Mouse (Mus musculus) midbrain, embryonic 15.5 days (tissue): ENCODE data around the gene Iqschfp. TPM values are rescaled to one million over a fixed set of nuclear protein-coding genes. Genes with fewer than 3 reads are reported as not detected.
A peak's percentile ranks its signal among the peaks of the same experiment; 100 is the strongest.

Experiments used
- ATAC-seq: fragments of 200-750 bp; cut with Nextera tagmentation; replicated peaks from 2 replicates; pipeline ENCODE4 v1.8.0; 2017; ENCODE audit warnings: moderate TSS enrichment
- H3K27ac ChIP-seq: fragments of 300-500 bp; sonication (generic); 2 replicates; pipeline ENCODE4 v1.5.1; 2015; ENCODE audit warnings: mild to moderate bottlenecking, inconsistent platforms
- H3K27me3 ChIP-seq: fragments of 300-500 bp; sonication (generic); replicated peaks from 2 replicates; pipeline ENCODE4 v1.6.1; 2015; ENCODE audit warnings: inconsistent platforms
- H3K36me3 ChIP-seq: fragments of 300-500 bp; sonication (generic); replicated peaks from 2 replicates; pipeline ENCODE4 v1.6.1; 2015; ENCODE audit warnings: inconsistent platforms
- H3K4me1 ChIP-seq: fragments of 300-500 bp; sonication (generic); 2 replicates; pipeline ENCODE4 v1.6.1; 2015; ENCODE audit warnings: inconsistent platforms
- H3K4me2 ChIP-seq: fragments of 300-500 bp; sonication (generic); 2 replicates; pipeline ENCODE4 v1.6.1; 2015; ENCODE audit warnings: inconsistent platforms, mild to moderate bottlenecking, moderate library complexity
- H3K4me3 ChIP-seq: fragments of 300-500 bp; sonication (generic); 2 replicates; pipeline ENCODE4 v1.5.1; 2015; ENCODE audit warnings: mild to moderate bottlenecking, inconsistent platforms
- H3K9ac ChIP-seq: fragments of 300-500 bp; sonication (generic); 2 replicates; pipeline ENCODE4 v1.6.1; 2015; ENCODE audit warnings: mild to moderate bottlenecking, inconsistent platforms
- H3K9me3 ChIP-seq: fragments of 300-500 bp; sonication (generic); 2 replicates; pipeline ENCODE4 v1.6.1; 2016; ENCODE audit warnings: inconsistent platforms
- WGBS: fragments of 180-500 bp; shearing (Covaris S2); methylation state at CpG from one replicate; pipeline ENCODE4 v1.1.7; 2015; ENCODE audit warnings: mixed read lengths; 5-methylcytosine and 5-hydroxymethylcytosine counted together
- polyA plus RNA-seq: library from polyadenylated mRNA; unstranded; fragments of >200 nt; fragmentation: Nextera tagmentation; extraction: Ambion mirVana; gene quantifications from 2 replicates; pipeline ENCODE4 v1.2.1, GENCODE M21; 2015

Gene Iqschfp
- polyA plus RNA-seq, 1 experiment from 2014 or later, result 6.4 TPM

DNA sequence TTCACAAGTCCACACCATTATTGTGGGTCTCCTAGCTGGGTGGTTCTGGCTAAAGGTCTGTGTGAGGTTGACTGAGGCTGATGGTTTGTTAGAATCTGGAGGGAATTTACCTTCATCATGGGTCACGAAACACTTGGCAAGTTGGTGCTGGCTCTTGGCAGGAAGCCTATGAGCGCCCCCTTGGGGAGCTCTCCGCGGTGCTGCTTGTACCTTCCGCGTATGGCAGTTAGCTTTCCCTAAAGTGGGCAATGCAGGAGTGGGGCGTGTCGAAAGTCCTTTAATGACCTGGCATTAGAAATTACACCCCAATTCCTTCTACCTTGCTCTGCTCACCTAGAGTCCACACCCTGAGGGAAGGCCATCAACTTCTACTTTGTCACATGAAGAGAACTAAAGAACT, 295.4 kb downstream of the Iqschfp start:
- WGBS, result 63% methylated on average over 8 of the region's 8 CpGs

DNA sequence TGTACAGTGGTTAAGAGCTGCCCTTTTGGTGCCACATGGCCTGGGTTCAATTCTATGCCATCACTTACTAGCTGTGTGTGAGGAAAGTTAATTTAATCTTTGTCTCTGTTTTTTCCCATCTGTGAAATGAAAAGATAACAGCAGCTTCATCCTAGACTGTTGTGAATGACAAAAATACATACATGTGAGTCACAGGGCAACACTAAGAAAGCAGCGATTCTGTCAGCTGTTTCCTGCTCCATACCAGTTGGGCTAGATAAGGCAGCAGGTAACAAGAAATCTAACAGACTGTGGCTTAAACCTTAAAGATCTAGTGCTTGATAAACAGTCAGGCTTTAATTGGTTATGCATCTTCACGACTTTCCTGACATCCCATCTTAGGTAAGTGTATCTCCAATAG, 297.1 kb downstream of the Iqschfp start:
- no peak overlapping the region for H3K27ac ChIP-seq
- H3K27me3 ChIP-seq, result no peaks in the 10 kb centered on the region
- H3K4me3 ChIP-seq, result no peak overlapping the region
- 92% methylated on average over 2 of the region's 2 CpGs for WGBS
- H3K4me1 ChIP-seq, result no peaks in the 10 kb centered on the region
- no peak overlapping the region for H3K9ac ChIP-seq
- no peak overlapping the region for H3K4me2 ChIP-seq
- no peaks in the 10 kb centered on the region for H3K9me3 ChIP-seq
- ATAC-seq, result no peak
- H3K36me3 ChIP-seq, result no peaks in the 10 kb centered on the region

More for the DNA sequence above, 295.4 kb downstream of the Iqschfp start:
- no peaks in the 10 kb centered on the region for H3K9me3 ChIP-seq
- H3K27ac ChIP-seq, result no peak overlapping the region
- no peaks in the 10 kb centered on the region for H3K27me3 ChIP-seq
- H3K4me1 ChIP-seq, result no peaks in the 10 kb centered on the region
- no peaks in the 10 kb centered on the region for H3K36me3 ChIP-seq
- no peak overlapping the region for H3K9ac ChIP-seq
- H3K4me3 ChIP-seq, result no peak overlapping the region
- H3K4me2 ChIP-seq, result no peak overlapping the region
- ATAC-seq, result no peak

DNA sequence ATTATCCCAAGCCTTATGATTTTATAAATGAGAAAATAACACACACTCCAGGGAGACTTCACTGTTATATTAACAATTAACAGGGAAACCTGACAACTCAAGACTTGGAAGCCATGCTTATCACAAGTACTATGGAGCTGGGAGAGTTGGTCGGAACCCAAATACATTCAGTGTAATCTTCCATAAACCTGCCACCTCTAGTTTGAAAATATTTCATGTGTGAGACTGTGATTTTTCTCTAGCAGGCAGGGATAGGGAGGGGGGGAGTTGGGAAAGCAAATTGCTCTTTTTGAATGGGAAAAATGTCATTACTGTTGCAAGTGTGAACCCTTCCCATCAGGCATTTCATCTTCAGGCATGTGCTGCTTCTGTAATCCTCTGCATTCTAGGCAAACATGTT, 304.9 kb downstream of the Iqschfp start:
- ATAC-seq, result no peak
- Histone ChIP-seq H3K36me3 (no peaks in the 10 kb centered on the region), H3K4me1 (no peaks in the 10 kb centered on the region), H3K27me3 (no peaks in the 10 kb centered on the region), H3K9ac (no peak overlapping the region), H3K4me3 (no peak overlapping the region), H3K9me3 (no peaks in the 10 kb centered on the region), H3K27ac (no peak overlapping the region), H3K4me2 (no peak overlapping the region)
- WGBS, result 78% methylated on average over 1 of the region's 1 CpGs

DNA sequence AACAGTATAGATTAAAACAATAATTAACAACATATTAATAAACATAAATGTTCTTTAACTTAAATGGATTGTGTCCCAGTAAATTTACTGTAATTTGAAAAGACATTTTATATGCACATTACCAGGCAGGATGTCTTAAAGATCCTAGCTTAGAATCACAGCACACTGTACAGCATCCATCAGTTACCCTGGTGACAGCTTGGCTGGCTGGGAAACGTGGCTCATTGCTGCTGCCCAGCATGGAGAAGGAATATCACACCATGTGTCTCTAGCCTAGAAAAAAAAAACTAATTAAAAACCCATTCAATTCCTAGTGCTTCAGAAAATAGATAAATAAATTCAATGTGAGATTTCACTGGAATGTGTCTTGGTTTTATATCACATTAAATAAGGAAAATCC, 309.2 kb downstream of the Iqschfp start:
- peaks cover 2% of the 10 kb centered on the region; the same call in 1 of the 2 replicates for H3K4me1 ChIP-seq
- 0 out of 2 replicates have a peak, but pooled peaks have one; percentile 66 for ATAC-seq
- no peak overlapping the region for H3K4me3 ChIP-seq
- no peaks in the 10 kb centered on the region for H3K9me3 ChIP-seq
- H3K27ac ChIP-seq, result no peak overlapping the region
- no peaks in the 10 kb centered on the region for H3K27me3 ChIP-seq
- 8% methylated on average over 1 of the region's 1 CpGs for WGBS
- H3K9ac ChIP-seq, result no peak overlapping the region
- H3K36me3 ChIP-seq, result no peaks in the 10 kb centered on the region
- H3K4me2 ChIP-seq, result no peak overlapping the region

DNA sequence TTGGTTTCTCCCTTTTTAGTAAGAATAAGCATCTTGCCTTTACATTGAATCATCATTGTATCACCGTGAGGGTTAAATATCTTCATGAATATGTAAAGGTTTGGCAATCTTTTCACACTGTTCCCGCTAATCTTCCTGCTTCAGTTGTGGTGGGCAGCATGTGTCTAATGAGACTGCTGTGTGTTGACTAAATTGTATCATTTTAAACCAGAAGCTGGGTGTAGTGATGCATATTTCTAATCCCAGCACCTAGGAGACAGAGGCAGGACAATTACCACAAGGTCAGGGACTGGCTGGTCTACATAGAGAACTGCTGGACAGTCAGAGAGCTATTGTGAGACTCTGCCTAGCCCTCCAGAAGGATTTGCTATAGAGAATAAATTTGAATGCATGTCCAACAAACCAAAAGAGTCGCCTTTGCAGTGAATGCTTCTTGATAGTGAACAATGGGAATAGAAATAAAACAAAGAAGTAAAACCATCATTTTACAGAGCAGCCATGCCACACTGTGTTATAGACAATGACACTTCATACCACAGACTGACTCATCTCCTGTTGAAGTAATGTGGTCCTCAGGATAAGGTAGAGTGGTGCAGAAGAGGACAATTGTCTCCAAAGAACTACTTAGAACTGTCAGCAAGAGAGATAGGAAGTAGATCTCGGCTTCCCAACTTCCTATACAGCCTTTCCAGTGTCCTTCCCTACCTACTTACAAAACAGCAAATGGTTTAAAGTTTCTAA, 310.3 kb downstream of the Iqschfp start:
- no peak overlapping the region for H3K9ac ChIP-seq
- WGBS, result 31% methylated on average over 4 of the region's 4 CpGs
- peaks cover 2% of the 10 kb centered on the region; the same call in 1 of the 2 replicates for H3K4me1 ChIP-seq
- no peak for ATAC-seq
- H3K9me3 ChIP-seq, result no peaks in the 10 kb centered on the region
- no peaks in the 10 kb centered on the region for H3K27me3 ChIP-seq
- H3K4me2 ChIP-seq, result no peak overlapping the region
- H3K27ac ChIP-seq, result no peak overlapping the region
- H3K4me3 ChIP-seq, result no peak overlapping the region
- H3K36me3 ChIP-seq, result no peaks in the 10 kb centered on the region

DNA sequence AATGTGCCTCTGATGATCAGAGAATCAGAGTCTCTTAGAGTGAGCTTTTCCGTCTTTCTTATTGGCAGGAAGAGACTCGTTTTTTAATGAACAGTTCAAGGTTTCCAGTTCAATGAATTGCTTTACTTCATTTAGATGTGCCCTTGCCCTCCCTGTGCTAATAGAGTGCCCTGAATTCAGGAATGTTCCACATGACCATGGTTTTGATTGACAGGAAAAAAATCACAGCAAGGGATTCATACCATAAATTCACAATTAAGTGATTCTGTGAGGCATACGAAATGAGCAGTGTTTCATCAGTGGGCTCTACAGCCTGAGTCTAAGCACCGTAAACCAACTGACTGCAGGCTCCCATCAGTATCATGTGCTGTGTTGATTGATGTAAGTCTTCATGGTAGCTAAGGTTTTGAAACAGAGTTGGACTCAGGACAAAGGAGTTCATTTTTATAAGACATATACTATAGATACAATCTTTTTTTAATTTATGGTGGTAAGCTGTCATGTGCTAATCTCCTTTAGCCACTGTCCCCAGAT, 312.0 kb downstream of the Iqschfp start:
- Histone ChIP-seq H3K4me3 (no peak overlapping the region), H3K36me3 (no peaks in the 10 kb centered on the region), H3K9me3 (no peaks in the 10 kb centered on the region), H3K27ac (no peak overlapping the region), H3K4me1 (peaks cover 2% of the 10 kb centered on the region; the same call in 1 of the 2 replicates), H3K4me2 (no peak overlapping the region), H3K27me3 (no peaks in the 10 kb centered on the region), H3K9ac (no peak overlapping the region)
- 57% methylated on average over 4 of the region's 4 CpGs for WGBS
- no peak for ATAC-seq

DNA sequence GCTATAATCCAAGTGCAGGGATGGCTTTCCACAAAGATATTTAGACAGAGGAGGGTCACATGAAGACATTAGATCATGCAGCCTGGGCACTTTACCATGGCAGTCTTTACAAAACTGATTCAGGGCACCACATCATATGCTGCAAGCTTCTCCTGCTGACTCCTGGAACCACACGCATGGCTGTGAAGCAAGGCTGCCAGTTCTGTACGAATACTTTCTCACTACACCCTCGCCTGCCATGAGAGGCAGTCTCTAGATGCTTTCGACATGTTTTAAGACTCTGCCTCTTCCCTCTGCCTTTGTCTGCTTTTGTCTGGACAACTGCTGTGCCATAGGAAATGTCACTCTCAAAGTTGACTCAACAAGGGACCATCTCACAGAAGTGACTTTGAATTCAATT, 318.4 kb downstream of the Iqschfp start:
- no peaks in the 10 kb centered on the region for H3K27me3 ChIP-seq
- H3K36me3 ChIP-seq, result no peaks in the 10 kb centered on the region
- H3K4me2 ChIP-seq, result no peak overlapping the region
- no peak for ATAC-seq
- H3K4me1 ChIP-seq, result no peaks in the 10 kb centered on the region
- WGBS, result 72% methylated on average over 4 of the region's 4 CpGs
- H3K9ac ChIP-seq, result no peak overlapping the region
- no peak overlapping the region for H3K4me3 ChIP-seq
- H3K9me3 ChIP-seq, result no peaks in the 10 kb centered on the region
- H3K27ac ChIP-seq, result no peak overlapping the region

DNA sequence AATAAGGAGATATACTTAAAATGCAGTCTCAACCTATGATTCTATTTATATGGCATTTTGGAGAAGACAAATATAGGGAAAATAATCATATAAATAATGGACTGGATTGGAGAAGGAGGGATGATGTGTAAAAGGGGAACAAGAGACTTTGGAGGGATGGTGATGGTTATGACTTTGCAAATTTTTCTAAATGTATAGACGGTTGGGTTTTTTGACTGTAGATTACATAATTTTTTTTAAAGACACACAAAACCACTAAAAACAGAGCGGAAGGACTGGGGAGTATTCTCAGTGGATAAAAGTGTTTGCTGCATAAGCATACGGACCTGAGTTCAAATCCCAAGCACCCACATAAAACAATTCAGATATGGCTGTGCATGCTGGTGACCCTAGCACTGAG, 329.4 kb downstream of the Iqschfp start:
- 98% methylated on average over 3 of the region's 3 CpGs for WGBS
- no peak for ATAC-seq

DNA sequence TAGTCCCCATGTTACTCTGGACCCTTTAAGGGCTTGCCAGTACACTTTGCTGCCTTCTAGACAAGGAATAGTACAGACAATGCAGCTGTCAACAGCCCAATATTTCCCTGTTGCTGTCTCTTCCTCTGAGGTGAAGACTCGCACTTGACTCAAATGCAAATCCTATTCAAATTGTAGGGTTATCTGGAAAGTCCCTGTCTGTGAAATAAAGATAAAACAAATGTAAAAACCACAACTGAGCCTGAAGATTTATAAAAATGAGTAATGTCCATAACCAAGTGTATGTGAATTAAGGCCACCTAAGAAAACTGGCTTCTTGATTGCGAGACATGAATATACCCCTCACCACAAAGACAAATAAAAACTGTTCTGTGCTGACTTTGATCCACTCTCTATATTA, 347.9 kb downstream of the Iqschfp start:
- no peak overlapping the region for H3K9ac ChIP-seq
- no peaks in the 10 kb centered on the region for H3K4me1 ChIP-seq
- H3K4me2 ChIP-seq, result no peak overlapping the region
- ATAC-seq, result no peak
- no peak overlapping the region for H3K4me3 ChIP-seq
- no peak overlapping the region for H3K27ac ChIP-seq
- no peaks in the 10 kb centered on the region for H3K9me3 ChIP-seq
- WGBS, result 91% methylated on average over 2 of the region's 2 CpGs
- no peaks in the 10 kb centered on the region for H3K27me3 ChIP-seq
- no peaks in the 10 kb centered on the region for H3K36me3 ChIP-seq

More for the DNA sequence above, 329.4 kb downstream of the Iqschfp start:
- Histone ChIP-seq H3K9ac (no peak overlapping the region), H3K36me3 (no peaks in the 10 kb centered on the region), H3K27ac (no peak overlapping the region), H3K4me1 (no peaks in the 10 kb centered on the region), H3K9me3 (no peaks in the 10 kb centered on the region), H3K27me3 (no peaks in the 10 kb centered on the region), H3K4me3 (no peak overlapping the region), H3K4me2 (no peak overlapping the region)

DNA sequence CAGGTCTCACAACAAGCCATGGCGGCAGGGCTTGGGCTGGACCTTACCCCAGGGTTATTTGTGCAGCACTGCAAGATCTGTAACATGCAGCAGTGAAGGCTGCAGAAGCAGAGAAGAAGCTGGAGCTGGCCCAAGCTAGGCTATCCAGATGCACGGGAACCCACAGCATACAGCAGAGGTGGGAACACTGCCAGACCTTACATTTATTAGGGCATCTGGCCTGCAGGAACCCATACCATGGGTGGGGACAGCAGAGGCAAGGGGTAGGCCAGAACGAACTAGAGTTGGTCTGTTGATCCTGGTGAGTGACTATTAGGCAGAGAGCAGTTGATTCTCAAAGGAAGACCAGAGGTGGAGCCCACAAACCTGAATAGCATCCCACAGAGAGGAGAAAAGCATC, 351.2 kb downstream of the Iqschfp start:
- Histone ChIP-seq H3K9ac (no peak overlapping the region), H3K4me1 (no peaks in the 10 kb centered on the region), H3K27me3 (no peaks in the 10 kb centered on the region), H3K9me3 (no peaks in the 10 kb centered on the region), H3K4me2 (no peak overlapping the region), H3K27ac (no peak overlapping the region), H3K36me3 (no peaks in the 10 kb centered on the region), H3K4me3 (no peak overlapping the region)
- 73% methylated on average over 3 of the region's 3 CpGs for WGBS
- ATAC-seq, result no peak

DNA sequence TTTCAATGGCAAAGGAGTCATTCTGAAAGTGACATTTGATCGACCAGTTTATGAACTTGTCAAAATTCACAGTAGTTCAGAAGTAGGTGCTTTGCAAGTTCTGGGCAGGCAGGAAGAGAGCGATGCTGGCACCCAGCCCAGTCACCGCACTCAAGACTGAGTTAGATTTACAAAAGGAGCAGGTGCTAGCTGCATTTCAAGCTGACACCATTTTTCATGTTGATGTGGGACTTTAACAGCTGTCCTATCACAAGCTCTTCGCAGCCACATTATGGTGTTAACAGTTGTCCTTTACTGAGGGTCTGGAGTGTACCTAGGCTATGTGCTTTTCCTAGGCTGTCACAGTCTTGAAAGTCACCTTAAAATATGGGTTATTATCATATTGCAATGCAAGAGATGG, 354.1 kb downstream of the Iqschfp start:
- ATAC-seq, result no peak
- Histone ChIP-seq H3K9ac (no peak overlapping the region), H3K4me2 (no peak overlapping the region), H3K9me3 (no peaks in the 10 kb centered on the region), H3K27ac (no peak overlapping the region), H3K27me3 (no peaks in the 10 kb centered on the region), H3K36me3 (no peaks in the 10 kb centered on the region), H3K4me3 (no peak overlapping the region), H3K4me1 (no peaks in the 10 kb centered on the region)
- 74% methylated on average over 4 of the region's 4 CpGs for WGBS

DNA sequence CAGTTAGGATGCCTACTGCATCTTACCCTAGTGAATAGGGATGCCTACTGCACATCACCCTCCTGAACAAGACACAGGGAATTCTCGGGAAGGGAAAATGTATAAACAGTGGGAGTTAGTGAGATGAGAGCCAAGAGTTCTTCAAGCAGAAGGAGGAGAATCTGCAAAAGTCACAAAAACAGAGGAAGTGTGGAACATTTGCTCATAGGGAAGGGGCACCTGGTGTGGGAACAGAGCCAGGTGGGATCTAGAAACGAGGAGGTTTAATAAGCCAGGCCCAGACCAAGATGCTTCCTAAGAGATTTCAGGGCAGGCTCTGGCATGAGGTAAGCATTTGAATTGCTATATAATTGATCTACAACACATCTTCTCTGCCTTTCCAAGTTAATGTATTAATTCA, 358.6 kb downstream of the Iqschfp start:
- Histone ChIP-seq H3K9ac (no peak overlapping the region), H3K4me3 (no peak overlapping the region), H3K27me3 (no peaks in the 10 kb centered on the region), H3K9me3 (no peaks in the 10 kb centered on the region), H3K36me3 (no peaks in the 10 kb centered on the region), H3K4me1 (no peaks in the 10 kb centered on the region), H3K4me2 (no peak overlapping the region), H3K27ac (no peak overlapping the region)
- no peak for ATAC-seq
- WGBS, result 82% methylated on average over 2 of the region's 2 CpGs

DNA sequence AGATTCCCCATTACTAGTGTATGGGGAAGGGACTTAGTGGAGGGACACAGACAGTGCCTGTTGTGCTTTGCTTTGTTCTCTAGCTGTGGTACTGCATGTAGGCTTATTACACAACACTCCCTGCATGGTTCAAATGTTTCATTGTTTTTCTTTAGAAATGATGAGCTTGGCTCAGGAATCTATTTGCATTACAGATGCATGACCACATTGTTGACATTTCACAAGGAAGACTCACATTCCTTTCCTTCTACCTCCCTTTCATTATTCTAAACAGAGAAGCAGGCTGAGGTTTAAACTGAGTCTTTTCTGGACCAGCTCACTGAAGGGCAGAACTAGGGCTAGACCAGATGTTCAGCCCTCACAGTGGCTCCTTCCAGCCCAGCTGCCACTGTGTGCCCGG, 360.3 kb downstream of the Iqschfp start:
- Histone ChIP-seq H3K4me2 (no peak overlapping the region), H3K9ac (no peak overlapping the region), H3K9me3 (no peaks in the 10 kb centered on the region), H3K4me3 (no peak overlapping the region), H3K36me3 (no peaks in the 10 kb centered on the region), H3K4me1 (no peaks in the 10 kb centered on the region), H3K27me3 (no peaks in the 10 kb centered on the region), H3K27ac (no peak overlapping the region)
- 49% methylated on average over 1 of the region's 1 CpGs for WGBS
- ATAC-seq, result no peak
